Mouse (Mus musculus) left cerebral cortex, postnatal 10 days (tissue): ENCODE measurements around the gene Psmb2. TPM values are rescaled to one million over a fixed set of nuclear protein-coding genes. Genes with fewer than 3 reads are reported as not detected.

Experiments used
- DNase-seq, 2 experiments: peaks; one replicate each; pipeline ENCODE4 v3.0.0; 2021 to 2022; ENCODE audit warnings: low spot score in 2 of 2, mixed read lengths in 1 of 2; ENCODE audit errors: extremely low spot score in 1 of 2
- intact Hi-C: fragments of 180-260 bp; cut with DNase I; formaldehyde crosslinking; loops from one replicate; pipeline ENCODE4 v1.15.1; 2025
- total RNA-seq, 2 experiments: library from RNA; stranded (reverse); gene quantifications; 2 replicates each; pipeline ENCODE4 v1.2.3; 2021

Psmb2 gene
- total RNA-seq, 2 experiments from 2014 or later: 126 TPM

GRCm38 (mm10) chr4:126749553-126749952, 72.1 kb downstream of the Psmb2 start:
- intact Hi-C loops: loop anchor here (2.0 kb wide), 1 partner anchor 91 kb away; no protein-coding TSS in a partner anchor
- peak in 1 of 2 experiments; percentile 33 for DNase-seq

- intact Hi-C loops: no loop called here
- DNase-seq: peak; percentile 78 to 79
Measured at GRCm38 (mm10) chr4:126750046-126750683, 72.7 kb downstream of the Psmb2 start.

- intact Hi-C loops: no loop called here
- DNase-seq: no peak
Measured at GRCm38 (mm10) chr4:126750863-126751555, 73.6 kb downstream of the Psmb2 start.

- intact Hi-C loops: no loop called here
- no peak for DNase-seq
Measured at GRCm38 (mm10) chr4:126751556-126752023, 74.2 kb downstream of the Psmb2 start.

GRCm38 (mm10) chr4:126752024-126752607, 74.7 kb downstream of the Psmb2 start:
- peak in 1 of 2 experiments; percentile 58 for DNase-seq
- intact Hi-C loops: no loop called here

GRCm38 (mm10) chr4:126752608-126753141, 75.2 kb downstream of the Psmb2 start:
- intact Hi-C loops: no loop called here
- peak in 1 of 2 experiments; percentile 54 for DNase-seq

- intact Hi-C loops: no loop called here
- DNase-seq: peak; percentile 96 to 98
Measured at GRCm38 (mm10) chr4:126753268-126754230, 76.1 kb downstream of the Psmb2 start, which contains the start of the genes Ncdn and AU040320. Gene Ncdn (minus strand): TSS chr4:126753438. Gene AU040320 (plus strand): TSS chr4:126753544.

- intact Hi-C loops: no loop called here
- no peak for DNase-seq
Measured at GRCm38 (mm10) chr4:126754231-126754611, 76.8 kb downstream of the Psmb2 start.

- DNase-seq: no peak
- intact Hi-C loops: no loop called here
Measured at GRCm38 (mm10) chr4:126754736-126755374, 77.4 kb downstream of the Psmb2 start.

GRCm38 (mm10) chr4:126756766-126757165, 79.3 kb downstream of the Psmb2 start:
- intact Hi-C loops: no loop called here
- peak in 1 of 2 experiments; percentile 51 for DNase-seq

- DNase-seq: no peak
- intact Hi-C loops: no loop called here
Measured at GRCm38 (mm10) chr4:126758299-126758698, 80.9 kb downstream of the Psmb2 start.

Other genes starting within 250 kb of the Psmb2 start
- 10 to 100 TPM; 23.0 to 23.5 TPM for gene Ago3, start 248.1 kb upstream of the Psmb2 start, total RNA-seq
- 10 to 100 TPM; 62.4 to 65.3 TPM for gene Ago1, start 209.0 kb upstream of the Psmb2 start, total RNA-seq
- 1 to 10 TPM; 6.2 to 6.3 TPM for gene Ago4, start 144.2 kb upstream of the Psmb2 start, total RNA-seq
- 1 to 10 TPM; 1.1 to 2.5 TPM for gene Clspn, start 120.7 kb upstream of the Psmb2 start, total RNA-seq
- 10 to 100 TPM; 82.3 to 84.7 TPM for gene 5730409E04Rik, start 67.8 kb upstream of the Psmb2 start, total RNA-seq
- gene Tfap2e, start 58.6 kb downstream of the Psmb2 start, total RNA-seq: not detected
- 100 to 1,000 TPM; 694 to 719 TPM for gene Ncdn, start 75.8 kb downstream of the Psmb2 start, total RNA-seq
- 10 to 100 TPM; 54.6 to 57.3 TPM for gene AU040320, start 75.9 kb downstream of the Psmb2 start, total RNA-seq